Mouse (Mus musculus) limb, embryonic 15.5 days (tissue): ENCODE data around the gene Zfp697. TPM values are rescaled to one million over a fixed set of nuclear protein-coding genes. Genes with fewer than 3 reads are reported as not detected.
"Not testable (repeated sequence)": the region's sequence is repeated elsewhere in the genome, so short reads cannot be mapped to it uniquely, and the experiment has no call there.

Experiments
- ATAC-seq: fragments of 200-750 bp; cut with Nextera tagmentation; 2 replicates; pipeline ENCODE4 v1.8.0; 2017; ENCODE audit warnings: low read depth, moderate TSS enrichment; ENCODE audit not compliant: insufficient number of reproducible peaks, low FRiP score, low TSS enrichment
- H3K27ac ChIP-seq: fragments of 300-500 bp; sonication (generic); 2 replicates; pipeline ENCODE4 v1.5.1; 2015; ENCODE audit warnings: moderate library complexity, mild to moderate bottlenecking, inconsistent platforms
- H3K27me3 ChIP-seq: fragments of 300-500 bp; sonication (generic); 2 replicates; pipeline ENCODE4 v1.6.1; 2015; ENCODE audit warnings: inconsistent platforms
- H3K36me3 ChIP-seq: fragments of 300-500 bp; sonication (generic); 2 replicates; pipeline ENCODE4 v1.6.1; 2015; ENCODE audit warnings: inconsistent platforms
- H3K4me1 ChIP-seq: fragments of 300-500 bp; sonication (generic); 2 replicates; pipeline ENCODE4 v1.6.1; 2015; ENCODE audit warnings: inconsistent platforms
- H3K4me2 ChIP-seq: fragments of 300-500 bp; sonication (generic); 2 replicates; pipeline ENCODE4 v1.6.1; 2015; ENCODE audit warnings: mild to moderate bottlenecking, inconsistent platforms
- H3K4me3 ChIP-seq: fragments of 300-500 bp; sonication (generic); 2 replicates; pipeline ENCODE4 v1.5.1; 2015; ENCODE audit warnings: mild to moderate bottlenecking, inconsistent platforms
- H3K9ac ChIP-seq: fragments of 300-500 bp; sonication (generic); 2 replicates; pipeline ENCODE4 v1.6.1; 2015; ENCODE audit warnings: inconsistent platforms
- H3K9me3 ChIP-seq: fragments of 300-500 bp; sonication (generic); 2 replicates; pipeline ENCODE4 v1.6.1; 2016; ENCODE audit warnings: inconsistent platforms
- WGBS: fragments of 180-500 bp; shearing (Covaris S2); methylation state at CpG from one replicate; pipeline ENCODE4 v1.1.7; 2015; 5-methylcytosine and 5-hydroxymethylcytosine counted together
- polyA plus RNA-seq: library from polyadenylated mRNA; unstranded; fragments of >200 nt; fragmentation: Nextera tagmentation; extraction: Ambion mirVana; gene quantifications from 2 replicates; pipeline ENCODE4 v1.2.1, GENCODE M21; 2015

The Zfp697 gene
- polyA plus RNA-seq, 1 experiment from 2014 or later = 6.2 TPM

GRCm38 (mm10) chr3:98410619-98411580, 28.6 kb downstream of the Zfp697 start:
- not testable (repeated sequence) for H3K9me3 ChIP-seq, H3K36me3 ChIP-seq, H3K4me1 ChIP-seq, H3K27me3 ChIP-seq, H3K4me2 ChIP-seq, H3K27ac ChIP-seq, H3K4me3 ChIP-seq, H3K9ac ChIP-seq
- 92% methylated on average over 17 of the region's 27 CpGs for WGBS
- ATAC-seq = peak; percentile 55; the same call in 1 of the 2 replicates

DNA sequence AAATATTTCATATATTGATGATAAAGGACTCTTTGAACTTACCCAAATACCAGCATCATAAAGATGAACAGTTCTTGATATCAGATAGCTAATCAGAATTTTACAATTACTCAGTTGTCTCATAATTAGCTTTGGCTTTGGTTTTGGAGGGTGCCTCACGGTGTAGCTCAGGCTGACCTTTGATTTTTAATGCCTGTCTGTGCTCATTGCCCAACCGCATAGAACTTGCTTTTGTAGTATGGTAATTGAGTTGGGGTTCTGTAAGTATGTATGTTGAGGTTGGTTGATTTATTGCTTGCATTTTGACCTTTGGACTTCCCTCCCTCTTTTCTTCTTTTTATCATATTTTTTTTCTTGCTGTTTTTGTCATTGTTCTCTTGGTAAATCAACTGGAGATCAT, 31.5 kb downstream of the Zfp697 start:
- no peak overlapping the region for H3K9ac ChIP-seq
- no peaks in the 10 kb centered on the region for H3K9me3 ChIP-seq
- no peak overlapping the region for H3K4me3 ChIP-seq
- H3K27ac ChIP-seq = no peak overlapping the region
- no peak overlapping the region for H3K4me2 ChIP-seq
- no peak for ATAC-seq
- no peaks in the 10 kb centered on the region for H3K27me3 ChIP-seq
- peaks cover 10% of the 10 kb centered on the region for H3K4me1 ChIP-seq
- 64% methylated on average over 2 of the region's 2 CpGs for WGBS
- no peaks in the 10 kb centered on the region for H3K36me3 ChIP-seq

DNA sequence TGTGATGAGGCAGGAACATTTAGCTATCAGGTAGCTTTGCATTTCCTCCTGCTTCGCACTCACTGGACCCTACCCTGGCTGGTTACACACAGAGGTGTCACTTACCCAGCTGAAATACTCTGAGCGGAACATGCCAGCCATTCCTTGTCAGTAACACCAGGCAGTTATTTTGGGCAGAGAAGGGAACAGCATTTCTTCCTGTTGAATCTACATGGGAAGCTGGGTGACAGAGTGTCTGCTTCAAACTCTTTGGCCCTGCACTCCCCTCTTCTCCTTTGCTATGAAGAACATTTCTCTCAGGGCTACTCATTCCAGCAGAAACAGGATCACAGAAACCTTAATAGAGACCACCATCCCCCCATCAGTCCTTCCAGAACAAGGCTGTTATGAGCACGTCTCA, 32.0 kb downstream of the Zfp697 start:
- 78% methylated on average over 3 of the region's 3 CpGs for WGBS
- Histone ChIP-seq H3K9ac (no peak overlapping the region), H3K27me3 (no peaks in the 10 kb centered on the region), H3K4me1 (peaks cover 10% of the 10 kb centered on the region), H3K27ac (no peak overlapping the region), H3K4me2 (no peak overlapping the region), H3K36me3 (no peaks in the 10 kb centered on the region), H3K9me3 (no peaks in the 10 kb centered on the region), H3K4me3 (no peak overlapping the region)
- no peak for ATAC-seq

- Histone ChIP-seq H3K9ac (no peak overlapping the region), H3K4me3 (no peak overlapping the region), H3K36me3 (no peaks in the 10 kb centered on the region), H3K27ac (no peak overlapping the region), H3K27me3 (no peaks in the 10 kb centered on the region), H3K4me2 (no peak overlapping the region), H3K9me3 (no peaks in the 10 kb centered on the region), H3K4me1 (peaks cover 10% of the 10 kb centered on the region)
- ATAC-seq = no peak
- 75% methylated on average over 5 of the region's 5 CpGs for WGBS
Measured at GRCm38 (mm10) chr3:98416426-98417250, 34.4 kb downstream of the Zfp697 start.

GRCm38 (mm10) chr3:98417328-98417727, 35.1 kb downstream of the Zfp697 start:
- Histone ChIP-seq H3K36me3 (no peaks in the 10 kb centered on the region), H3K9ac (no peak overlapping the region), H3K27ac (no peak overlapping the region), H3K4me2 (no peak overlapping the region), H3K27me3 (no peaks in the 10 kb centered on the region), H3K9me3 (no peaks in the 10 kb centered on the region), H3K4me1 (peaks cover 10% of the 10 kb centered on the region), H3K4me3 (no peak overlapping the region)
- WGBS = 51% methylated on average over 4 of the region's 4 CpGs
- ATAC-seq = peak; percentile 63; the same call in 1 of the 2 replicates

GRCm38 (mm10) chr3:98418991-98419785, 36.9 kb downstream of the Zfp697 start:
- no peak overlapping the region for H3K4me2 ChIP-seq
- H3K4me1 ChIP-seq = peaks cover 10% of the 10 kb centered on the region
- no peak overlapping the region for H3K9ac ChIP-seq
- no peaks in the 10 kb centered on the region for H3K27me3 ChIP-seq
- H3K4me3 ChIP-seq = no peak overlapping the region
- no peaks in the 10 kb centered on the region for H3K9me3 ChIP-seq
- H3K27ac ChIP-seq = no peak overlapping the region
- no peaks in the 10 kb centered on the region for H3K36me3 ChIP-seq
- WGBS = 54% methylated on average over 6 of the region's 6 CpGs
- ATAC-seq = no peak

- ATAC-seq = no peak
- no peaks in the 10 kb centered on the region for H3K9me3 ChIP-seq
- H3K27ac ChIP-seq = no peak overlapping the region
- H3K36me3 ChIP-seq = no peaks in the 10 kb centered on the region
- H3K4me2 ChIP-seq = no peak overlapping the region
- H3K27me3 ChIP-seq = no peaks in the 10 kb centered on the region
- 24% methylated on average over 4 of the region's 4 CpGs for WGBS
- H3K4me3 ChIP-seq = no peak overlapping the region
- peaks cover 10% of the 10 kb centered on the region for H3K4me1 ChIP-seq
- no peak overlapping the region for H3K9ac ChIP-seq
Measured at GRCm38 (mm10) chr3:98419786-98420070, 37.5 kb downstream of the Zfp697 start.

- no peak overlapping the region for H3K4me2 ChIP-seq
- no peak for ATAC-seq
- no peak overlapping the region for H3K4me3 ChIP-seq
- H3K27me3 ChIP-seq = peaks cover 23% of the 10 kb centered on the region
- H3K9ac ChIP-seq = no peak overlapping the region
- no peak overlapping the region for H3K27ac ChIP-seq
- 0 out of 2 replicates have a peak, but pooled peaks cover 6% of the 10 kb centered on the region for H3K36me3 ChIP-seq
- no peaks in the 10 kb centered on the region for H3K9me3 ChIP-seq
- WGBS = 87% methylated on average over 4 of the region's 4 CpGs
- H3K4me1 ChIP-seq = peaks cover 12% of the 10 kb centered on the region
Measured at GRCm38 (mm10) chr3:98422926-98423325, 40.7 kb downstream of the Zfp697 start.

- Histone ChIP-seq H3K4me3 (peak overlapping the region; percentile 63), H3K36me3 (0 out of 2 replicates have a peak, but pooled peaks cover 6% of the 10 kb centered on the region), H3K4me1 (peaks cover 18% of the 10 kb centered on the region), H3K27me3 (peaks cover 43% of the 10 kb centered on the region), H3K9ac (no peak overlapping the region), H3K9me3 (no peaks in the 10 kb centered on the region), H3K4me2 (peak overlapping the region; percentile 99), H3K27ac (no peak overlapping the region)
- WGBS = 57% methylated on average over 5 of the region's 5 CpGs
- ATAC-seq = no peak
Measured at GRCm38 (mm10) chr3:98426749-98427148, 44.5 kb downstream of the Zfp697 start.

DNA sequence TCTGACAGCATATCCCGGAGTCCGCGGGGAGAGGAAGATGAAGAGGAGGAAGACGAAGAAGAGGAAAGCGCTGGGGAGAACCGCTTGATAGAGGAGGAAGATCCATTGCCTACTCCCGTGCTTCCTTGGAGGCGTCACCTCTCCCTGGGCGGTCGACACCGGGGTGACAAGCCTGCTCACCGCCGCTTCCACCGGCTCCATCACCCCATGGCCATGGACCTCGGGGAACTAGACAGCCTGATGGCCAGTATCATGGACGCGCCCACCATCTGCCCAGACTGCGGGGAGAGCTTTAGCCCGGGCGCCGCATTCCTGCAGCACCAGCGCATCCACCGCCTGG, 45.0 kb downstream of the Zfp697 start:
- peaks cover 43% of the 10 kb centered on the region for H3K27me3 ChIP-seq
- H3K4me2 ChIP-seq = peak overlapping the region; percentile 99
- H3K4me3 ChIP-seq = peak overlapping the region; percentile 63
- ATAC-seq = no peak
- 5% methylated on average over 23 of the region's 23 CpGs for WGBS
- 0 out of 2 replicates have a peak, but pooled peaks cover 6% of the 10 kb centered on the region for H3K36me3 ChIP-seq
- no peaks in the 10 kb centered on the region for H3K9me3 ChIP-seq
- H3K4me1 ChIP-seq = peaks cover 18% of the 10 kb centered on the region
- H3K9ac ChIP-seq = peak overlapping the region; percentile 31; the same call in 1 of the 2 replicates
- H3K27ac ChIP-seq = no peak overlapping the region

DNA sequence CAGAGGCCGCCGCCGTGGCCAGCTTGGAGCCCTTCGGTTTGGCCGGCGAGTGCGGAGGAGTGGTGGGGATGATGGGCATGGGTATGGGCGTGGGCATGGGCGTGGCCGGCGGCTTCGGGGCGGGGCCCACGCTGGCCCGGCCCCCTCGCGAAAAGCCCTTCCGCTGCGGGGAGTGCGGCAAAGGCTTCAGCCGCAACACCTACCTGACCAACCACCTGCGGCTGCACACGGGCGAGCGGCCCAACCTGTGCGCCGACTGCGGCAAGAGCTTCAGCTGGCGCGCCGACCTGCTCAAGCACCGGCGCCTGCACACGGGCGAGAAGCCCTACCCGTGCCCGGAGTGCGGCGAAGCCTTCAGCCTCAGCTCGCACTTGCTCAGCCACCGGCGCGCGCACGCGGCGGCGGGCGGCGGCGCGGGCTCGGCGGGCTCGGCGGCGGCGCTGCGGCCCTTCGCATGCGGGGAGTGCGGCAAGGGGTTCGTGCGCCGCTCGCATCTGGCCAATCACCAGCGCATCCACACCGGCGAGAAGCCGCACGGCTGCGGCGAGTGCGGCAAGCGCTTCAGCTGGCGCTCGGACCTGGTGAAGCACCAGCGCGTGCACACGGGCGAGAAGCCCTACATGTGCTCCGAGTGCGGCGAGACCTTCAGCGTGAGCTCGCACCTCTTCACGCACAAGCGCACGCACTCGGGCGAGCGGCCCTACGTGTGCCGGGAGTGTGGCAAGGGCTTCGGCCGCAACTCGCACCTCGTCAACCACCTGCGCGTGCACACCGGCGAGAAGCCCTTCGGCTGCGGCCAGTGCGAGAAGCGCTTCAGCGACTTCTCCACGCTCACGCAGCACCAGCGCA, 45.6 kb downstream of the Zfp697 start:
- H3K4me1 ChIP-seq = peaks cover 18% of the 10 kb centered on the region
- H3K36me3 ChIP-seq = 0 out of 2 replicates have a peak, but pooled peaks cover 6% of the 10 kb centered on the region
- H3K9ac ChIP-seq = peak overlapping the region; percentile 31
- under 1% methylated on average over 110 of the region's 110 CpGs for WGBS
- no peak overlapping the region for H3K27ac ChIP-seq
- H3K4me3 ChIP-seq = peak overlapping the region; percentile 63
- peak overlapping the region; percentile 99 for H3K4me2 ChIP-seq
- H3K9me3 ChIP-seq = no peaks in the 10 kb centered on the region
- H3K27me3 ChIP-seq = peaks cover 43% of the 10 kb centered on the region
- peak; percentile 85 for ATAC-seq
